Mouse (Mus musculus) midbrain, embryonic 11.5 days (tissue): ENCODE measurements at regions not wholly inside any gene's neighbourhood (a gene's known extent, or its start where the extent isn't known, plus 50 kb on each side); places are given as distances from the start of the nearest gene placed in this dataset.

Source experiments
- ATAC-seq: fragments of 200-750 bp; cut with Nextera tagmentation; 2 replicates; pipeline ENCODE4 v1.8.0; 2017; ENCODE audit warnings: moderate TSS enrichment, moderate library complexity; ENCODE audit not compliant: low FRiP score
- DNase-seq: peaks from one replicate; pipeline ENCODE4 v3.0.0; 2015; ENCODE audit warnings: low spot score; ENCODE audit errors: missing footprints
- H3K27ac ChIP-seq: fragments of 300-500 bp; sonication (generic); 2 replicates; pipeline ENCODE4 v1.5.1; 2014; ENCODE audit warnings: low read depth, low read length
- H3K27me3 ChIP-seq: fragments of 300-500 bp; sonication (generic); 2 replicates; pipeline ENCODE4 v1.6.1; 2014; ENCODE audit warnings: mild to moderate bottlenecking, low read length, moderate library complexity, mixed read lengths; ENCODE audit not compliant: control insufficient read depth, insufficient read depth
- H3K36me3 ChIP-seq: fragments of 300-500 bp; sonication (generic); 2 replicates; pipeline ENCODE4 v1.6.1; 2014; ENCODE audit warnings: mild to moderate bottlenecking, low read length, moderate library complexity, mixed read lengths; ENCODE audit not compliant: control insufficient read depth, insufficient read depth
- H3K4me1 ChIP-seq: fragments of 300-500 bp; sonication (generic); 2 replicates; pipeline ENCODE4 v1.6.1; 2014; ENCODE audit warnings: low read length; ENCODE audit not compliant: control insufficient read depth, insufficient read depth
- H3K4me2 ChIP-seq: fragments of 300-500 bp; sonication (generic); 2 replicates; pipeline ENCODE4 v1.6.1; 2014; ENCODE audit warnings: mild to moderate bottlenecking, moderate library complexity
- H3K4me3 ChIP-seq: fragments of 300-500 bp; sonication (generic); 2 replicates; pipeline ENCODE4 v1.5.1; 2014; ENCODE audit warnings: low read depth, low read length
- H3K9ac ChIP-seq: fragments of 300-500 bp; sonication (generic); 2 replicates; pipeline ENCODE4 v1.6.1; 2014; ENCODE audit warnings: low read length
- H3K9me3 ChIP-seq: fragments of 300-500 bp; sonication (generic); 2 replicates; pipeline ENCODE4 v1.6.1; 2016; ENCODE audit warnings: low read length; ENCODE audit not compliant: control insufficient read depth
- WGBS: fragments of 180-500 bp; shearing (Covaris S2); extraction: QIAGEN DNeasy Blood & Tissue Kit; methylation state at CpG from one replicate; pipeline ENCODE4 v1.1.7; 2014; 5-methylcytosine and 5-hydroxymethylcytosine counted together

GRCm38 (mm10) chr10:46454442-46454841, 876.8 kb downstream of the Hace1 start:
- Histone ChIP-seq H3K4me2 (no peak overlapping the region), H3K36me3 (no peaks in the 10 kb centered on the region), H3K9ac (no peak overlapping the region), H3K9me3 (no peaks in the 10 kb centered on the region), H3K4me1 (peaks cover 5% of the 10 kb centered on the region; the same call in 1 of the 2 replicates), H3K4me3 (no peak overlapping the region), H3K27me3 (no peaks in the 10 kb centered on the region), H3K27ac (no peak overlapping the region)
- 27% methylated on average over 3 of the region's 3 CpGs for WGBS
- peak; percentile 73 for ATAC-seq
- DNase-seq, result no peak

GRCm38 (mm10) chr10:46458686-46459085, 881.1 kb downstream of the Hace1 start:
- H3K9me3 ChIP-seq, result no peaks in the 10 kb centered on the region
- no peak for DNase-seq
- H3K4me3 ChIP-seq, result no peak overlapping the region
- no peak overlapping the region for H3K9ac ChIP-seq
- no peak overlapping the region for H3K4me2 ChIP-seq
- no peaks in the 10 kb centered on the region for H3K36me3 ChIP-seq
- ATAC-seq, result no peak
- peaks cover 5% of the 10 kb centered on the region; the same call in 1 of the 2 replicates for H3K4me1 ChIP-seq
- 88% methylated on average over 4 of the region's 4 CpGs for WGBS
- no peaks in the 10 kb centered on the region for H3K27me3 ChIP-seq
- no peak overlapping the region for H3K27ac ChIP-seq

GRCm38 (mm10) chr10:46483656-46484055, 906.0 kb downstream of the Hace1 start:
- 81% methylated on average over 4 of the region's 4 CpGs for whole genome bisulfite sequencing
- no peaks in the 10 kb centered on the region for H3K27me3 ChIP-seq
- H3K4me2 ChIP-seq, result no peak overlapping the region
- no peak for ATAC-seq
- H3K27ac ChIP-seq, result no peak overlapping the region
- no peak overlapping the region for H3K9ac ChIP-seq
- no peaks in the 10 kb centered on the region for H3K4me1 ChIP-seq
- no peaks in the 10 kb centered on the region for H3K9me3 ChIP-seq
- no peaks in the 10 kb centered on the region for H3K36me3 ChIP-seq
- no peak for DNase-seq
- H3K4me3 ChIP-seq, result no peak overlapping the region
